Mouse (Mus musculus) spleen, adult 2 months (tissue): ENCODE data around the gene Smg6. TPM values are rescaled to one million over a fixed set of nuclear protein-coding genes. Genes with fewer than 3 reads are reported as not detected.

Source experiments
- DNase-seq, 2 experiments: peaks; one replicate each; pipeline versions ENCODE4 v3.0.0 to v3.0.0-alpha.2; 2012 to 2021; ENCODE audit warnings: low spot score in 2 of 2, low read depth in 1 of 2
- H3K27ac ChIP-seq: fragments of 200-500 bp; 2 replicates; pipeline ENCODE4 v1.5.1; 2012; ENCODE audit warnings: low read length, inconsistent platforms; ENCODE audit not compliant: insufficient read depth
- H3K27me3 ChIP-seq: fragments of 200-500 bp; 2 replicates; pipeline ENCODE4 v1.6.1; 2012; ENCODE audit warnings: mild to moderate bottlenecking, moderate library complexity, low read length, inconsistent platforms; ENCODE audit not compliant: control insufficient read depth, insufficient read depth
- H3K36me3 ChIP-seq: fragments of 200-500 bp; 2 replicates; pipeline ENCODE4 v1.6.1; 2012; ENCODE audit warnings: mild to moderate bottlenecking, low read length, inconsistent platforms; ENCODE audit not compliant: control insufficient read depth, insufficient read depth
- H3K4me1 ChIP-seq: fragments of 200-500 bp; 2 replicates; pipeline ENCODE4 v1.6.1; 2011; ENCODE audit warnings: inconsistent platforms; ENCODE audit not compliant: control insufficient read depth, insufficient read depth, insufficient read length
- H3K4me3 ChIP-seq: fragments of 200-500 bp; 2 replicates; pipeline ENCODE4 v1.5.1; 2011; ENCODE audit warnings: mild to moderate bottlenecking, inconsistent platforms; ENCODE audit not compliant: insufficient read depth, insufficient read length; ENCODE audit errors: extremely low read depth
- CTCF ChIP-seq: fragments of 200-500 bp; IDR thresholded peaks from 2 replicates; pipeline ENCODE4 v1.5.1; 2011; ENCODE audit warnings: mild to moderate bottlenecking, inconsistent platforms; ENCODE audit not compliant: insufficient read depth, insufficient read length, insufficient replicate concordance; ENCODE audit errors: extremely low read depth
- POLR2A ChIP-seq: fragments of 200-500 bp; IDR thresholded peaks from 2 replicates; pipeline ENCODE4 v1.6.1; 2011; ENCODE audit warnings: low read depth, low read length, inconsistent platforms
- WGBS: fragments of 180-500 bp; shearing (Covaris S2); methylation state at CpG from one replicate; pipeline ENCODE4 v1.1.7; 2018; 5-methylcytosine and 5-hydroxymethylcytosine counted together
- polyA plus RNA-seq: library from polyadenylated mRNA; depleted of rRNA; stranded (reverse); fragments of >200 nt; gene quantifications from 2 replicates; pipeline ENCODE4 v1.2.3, GENCODE M21; 2012; rRNA removed

The Smg6 gene
- polyA plus RNA-seq, 1 experiment, result 28.6 TPM

GRCm38 (mm10) chr11:75206347-75206746 is 280.7 kb downstream of the Smg6 start:
- WGBS, result 51% methylated on average over 4 of the region's 4 CpGs
- peaks cover 7% of the 10 kb centered on the region; the same call in 1 of the 2 replicates for H3K4me1 ChIP-seq
- H3K27ac ChIP-seq, result no peak overlapping the region
- no peak overlapping the region for H3K4me3 ChIP-seq
- no peak for DNase-seq
- TF ChIP-seq POLR2A (no peak), CTCF (no peak)
- H3K27me3 ChIP-seq, result no peaks in the 10 kb centered on the region
- no peaks in the 10 kb centered on the region for H3K36me3 ChIP-seq

GRCm38 (mm10) chr11:75209363-75209762 is 283.7 kb downstream of the Smg6 start:
- Histone ChIP-seq H3K4me1 (peaks cover 12% of the 10 kb centered on the region; the same call in 1 of the 2 replicates), H3K27ac (no peak overlapping the region), H3K27me3 (no peaks in the 10 kb centered on the region), H3K36me3 (no peaks in the 10 kb centered on the region), H3K4me3 (no peak overlapping the region)
- 46% methylated on average over 4 of the region's 4 CpGs for WGBS
- DNase-seq, result no peak
- no peak for TF ChIP-seq CTCF
- TF ChIP-seq POLR2A, result no peak

- no peak for DNase-seq
- TF ChIP-seq POLR2A (no peak), CTCF (no peak)
- H3K4me3 ChIP-seq, result no peak overlapping the region
- no peaks in the 10 kb centered on the region for H3K36me3 ChIP-seq
- WGBS, result 78% methylated on average over 4 of the region's 4 CpGs
- H3K27ac ChIP-seq, result no peak overlapping the region
- H3K4me1 ChIP-seq, result peaks cover 12% of the 10 kb centered on the region; the same call in 1 of the 2 replicates
- H3K27me3 ChIP-seq, result no peaks in the 10 kb centered on the region
Measured at GRCm38 (mm10) chr11:75210093-75210492, 284.5 kb downstream of the Smg6 start.

GRCm38 (mm10) chr11:75210755-75211154 is 285.1 kb downstream of the Smg6 start:
- Histone ChIP-seq H3K27ac (no peak overlapping the region), H3K4me1 (peaks cover 12% of the 10 kb centered on the region; the same call in 1 of the 2 replicates), H3K4me3 (no peak overlapping the region), H3K36me3 (no peaks in the 10 kb centered on the region), H3K27me3 (no peaks in the 10 kb centered on the region)
- TF ChIP-seq POLR2A (no peak), CTCF (no peak)
- no peak for DNase-seq
- WGBS, result 85% methylated on average over 6 of the region's 6 CpGs

- Histone ChIP-seq H3K4me1 (peaks cover 5% of the 10 kb centered on the region; the same call in 1 of the 2 replicates), H3K27ac (0 out of 2 replicates have a peak overlapping the region, but pooled peaks have one; percentile 14), H3K4me3 (no peak overlapping the region), H3K36me3 (no peaks in the 10 kb centered on the region), H3K27me3 (no peaks in the 10 kb centered on the region)
- 54% methylated on average over 8 of the region's 8 CpGs for WGBS
- DNase-seq, result no peak
- TF ChIP-seq POLR2A, result no peak
- TF ChIP-seq CTCF, result no peak
Measured at GRCm38 (mm10) chr11:75212031-75212667, 286.5 kb downstream of the Smg6 start.

- H3K4me1 ChIP-seq, result peaks cover 5% of the 10 kb centered on the region; the same call in 1 of the 2 replicates
- H3K27ac ChIP-seq, result no peak overlapping the region
Measured at GRCm38 (mm10) chr11:75212876-75213275, 287.3 kb downstream of the Smg6 start.

GRCm38 (mm10) chr11:75213372-75214080 is 287.9 kb downstream of the Smg6 start:
- H3K27ac ChIP-seq, result no peak overlapping the region
- no peaks in the 10 kb centered on the region for H3K36me3 ChIP-seq
- WGBS, result 46% methylated on average over 35 of the region's 35 CpGs
- DNase-seq, result no peak
- TF ChIP-seq POLR2A (no peak), CTCF (no peak)
- peaks cover 5% of the 10 kb centered on the region; the same call in 1 of the 2 replicates for H3K4me1 ChIP-seq
- H3K27me3 ChIP-seq, result no peaks in the 10 kb centered on the region
- H3K4me3 ChIP-seq, result no peak overlapping the region

More at GRCm38 (mm10) chr11:75212876-75213275, 287.3 kb downstream of the Smg6 start:
- no peak overlapping the region for H3K4me3 ChIP-seq
- no peaks in the 10 kb centered on the region for H3K27me3 ChIP-seq
- 65% methylated on average over 3 of the region's 3 CpGs for WGBS
- DNase-seq, result no peak
- TF ChIP-seq CTCF, result no peak
- no peak for TF ChIP-seq POLR2A
- no peaks in the 10 kb centered on the region for H3K36me3 ChIP-seq

Other genes with a start within 250 kb of the Smg6 start
- 9.0 and 10.0 TPM in 2 replicates for gene Pafah1b1, start 201.2 kb upstream of the Smg6 start, polyA plus RNA-seq
- gene Mettl16, start 155.0 kb upstream of the Smg6 start, polyA plus RNA-seq, result 3.2 and 3.9 TPM in 2 replicates
- 25.2 and 31.8 TPM in 2 replicates for gene Mnt, start 94.9 kb upstream of the Smg6 start, polyA plus RNA-seq
- gene Sgsm2, start 28.8 kb upstream of the Smg6 start, polyA plus RNA-seq, result 7.3 and 7.7 TPM in 2 replicates
- 8.9 and 10.6 TPM in 2 replicates for gene Tsr1, start 27.8 kb upstream of the Smg6 start, polyA plus RNA-seq
- 3.0 and 3.3 TPM in 2 replicates for gene Srr, start 125 bp downstream of the Smg6 start, polyA plus RNA-seq
- gene Hic1, start 243.7 kb downstream of the Smg6 start, polyA plus RNA-seq, result 9.2 and 13.2 TPM in 2 replicates